In the genomic region with DNA sequence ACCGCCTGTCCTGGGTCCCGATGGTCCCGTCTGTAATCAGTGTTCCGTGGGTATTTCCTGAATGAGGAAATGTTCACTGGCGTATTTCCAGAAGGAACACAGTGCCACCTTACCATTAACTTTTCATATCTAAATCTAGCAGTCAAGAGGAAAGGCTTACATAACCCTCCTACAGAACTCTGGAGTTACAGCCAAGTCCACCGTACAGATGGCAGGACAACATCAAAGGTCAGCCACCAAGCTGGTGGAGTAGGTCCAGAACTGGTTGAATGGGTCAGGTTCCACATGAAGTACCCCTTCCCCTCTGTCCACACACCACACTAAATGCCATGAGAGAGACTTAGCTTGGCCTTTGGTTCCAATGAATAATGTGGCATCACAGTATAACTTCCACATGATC, we compare ENCODE assay signal across 11 mouse cellular contexts.
"Had no signal": no experiment of that assay in that cellular context is flagged by ENCODE, and none has a peak within 500 bp of the region (broad histone marks: within the 10 kb centered on the region; RNA-seq: fewer than 3 reads in every experiment).

No protein-coding gene starts in this region.

- H3K27ac ChIP-seq: hindbrain, embryonic 15.5 days; limb, embryonic 13.5 days; liver, embryonic 13.5 days; neural tube, embryonic 15.5 days had no signal

- H3K4me1 ChIP-seq: limb, embryonic 13.5 days; liver, embryonic 13.5 days; neural tube, embryonic 15.5 days had no signal

- H3K36me3 ChIP-seq: hindbrain, embryonic 15.5 days; limb, embryonic 13.5 days; liver, embryonic 13.5 days; midbrain, embryonic 12.5 days; neural tube, embryonic 15.5 days had no signal

- H3K4me3 ChIP-seq: hindbrain, embryonic 15.5 days; limb, embryonic 13.5 days; liver, embryonic 13.5 days; midbrain, embryonic 12.5 days; myocyte; neural tube, embryonic 15.5 days had no signal

- H3K9me3 ChIP-seq: hindbrain, embryonic 15.5 days; limb, embryonic 13.5 days; liver, embryonic 13.5 days; midbrain, embryonic 12.5 days; neural tube, embryonic 15.5 days had no signal

- DNase-seq: left cerebral cortex, postnatal 4 days; liver, embryonic 13.5 days; right cerebral cortex, adult 18-20 months; right cerebral cortex, postnatal 25 days; thymus, postnatal 36 days had no signal

- H3K9ac ChIP-seq: hindbrain, embryonic 15.5 days; limb, embryonic 13.5 days; liver, embryonic 13.5 days; midbrain, embryonic 12.5 days; neural tube, embryonic 15.5 days had no signal

- ATAC-seq: intestine, embryonic 16.5 days had no signal

- H3K4me2 ChIP-seq: hindbrain, embryonic 15.5 days; limb, embryonic 13.5 days; liver, embryonic 13.5 days; midbrain, embryonic 12.5 days; neural tube, embryonic 15.5 days had no signal

- H3K27me3 ChIP-seq: hindbrain, embryonic 15.5 days; limb, embryonic 13.5 days; liver, embryonic 13.5 days; neural tube, embryonic 15.5 days had no signal
